Mouse (Mus musculus) ES-Bruce4 (cell line): ENCODE results near the gene Dao. TPM values are rescaled to one million over a fixed set of nuclear protein-coding genes. Genes with fewer than 3 reads are reported as not detected.

ENCODE experiments used
- H3K27ac ChIP-seq: 2 replicates; pipeline ENCODE4 v1.5.1; 2012; ENCODE audit warnings: low read length, inconsistent platforms; ENCODE audit not compliant: insufficient read depth
- H3K27me3 ChIP-seq: 2 replicates; pipeline ENCODE4 v1.6.1; 2012; ENCODE audit warnings: mild to moderate bottlenecking, low read length, inconsistent platforms; ENCODE audit not compliant: control insufficient read depth, poor library complexity, insufficient read depth, severe bottlenecking
- H3K36me3 ChIP-seq: 2 replicates; pipeline ENCODE4 v1.6.1; 2012; ENCODE audit warnings: inconsistent platforms, mild to moderate bottlenecking, low read length, moderate library complexity; ENCODE audit not compliant: control insufficient read depth, poor library complexity, insufficient read depth, severe bottlenecking
- H3K4me1 ChIP-seq: one replicate; pipeline ENCODE4 v1.8.1; 2011; ENCODE audit warnings: low read length; ENCODE audit not compliant: control insufficient read depth, insufficient read depth
- H3K4me3 ChIP-seq: 2 replicates; pipeline ENCODE4 v1.5.1; 2011; ENCODE audit warnings: low read depth, mild to moderate bottlenecking, low read length
- H3K9ac ChIP-seq: 2 replicates; pipeline ENCODE4 v1.6.1; 2012; ENCODE audit warnings: low read depth, mild to moderate bottlenecking, inconsistent platforms; ENCODE audit not compliant: poor library complexity, severe bottlenecking
- H3K9me3 ChIP-seq: replicated peaks from 2 replicates; pipeline ENCODE4 v1.6.1; 2012; ENCODE audit warnings: mild to moderate bottlenecking, low read length, inconsistent platforms; ENCODE audit not compliant: control insufficient read depth, poor library complexity, insufficient read depth, severe bottlenecking
- CTCF ChIP-seq: IDR thresholded peaks from one replicate; pipeline ENCODE4 v1.8.1; 2011; ENCODE audit warnings: low read depth, low read length
- EP300 ChIP-seq: IDR thresholded peaks from 2 replicates; pipeline ENCODE4 v1.6.1; 2011; ENCODE audit warnings: low read depth, low read length; ENCODE audit not compliant: insufficient read depth
- POLR2A ChIP-seq: IDR thresholded peaks from one replicate; pipeline ENCODE4 v1.8.1; 2011; ENCODE audit warnings: low read length; ENCODE audit not compliant: insufficient read depth
- polyA plus RNA-seq: library from polyadenylated mRNA; stranded (reverse); fragments of >200 nt; gene quantifications from 2 replicates; pipeline ENCODE4 v1.2.4, GENCODE M21; 2011; ENCODE audit warnings: low read depth; ENCODE audit not compliant: missing spikeins, insufficient read depth, insufficient read length

The Dao gene
- polyA plus RNA-seq, 1 experiment, result not detected

DNA sequence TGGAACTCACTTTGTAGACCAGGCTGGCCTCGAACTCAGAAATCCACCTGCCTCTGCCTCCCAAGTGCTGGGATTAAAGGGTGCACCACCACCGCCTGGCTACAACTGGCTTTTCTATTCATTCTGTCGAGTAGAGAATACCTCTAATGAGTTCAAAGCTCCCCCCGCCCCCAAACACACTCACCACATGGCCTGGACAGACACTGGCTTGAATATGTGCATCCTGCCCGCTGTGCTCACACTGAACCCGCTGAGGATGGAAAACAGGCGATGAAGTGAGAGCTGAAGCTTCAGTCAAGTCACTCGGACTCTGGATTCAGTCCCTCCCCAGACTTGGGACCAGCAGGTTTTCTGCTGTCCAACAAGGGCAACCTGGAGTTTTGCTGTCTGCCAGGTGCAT lies 43.1 kb upstream of the Dao start:
- H3K4me3 ChIP-seq, result no peak overlapping the region
- no peaks in the 10 kb centered on the region for H3K27me3 ChIP-seq
- no peak overlapping the region for H3K9ac ChIP-seq
- no peaks in the 10 kb centered on the region for H3K36me3 ChIP-seq
- no peaks in the 10 kb centered on the region for H3K9me3 ChIP-seq
- no peak for TF ChIP-seq EP300
- no peak for TF ChIP-seq CTCF
- no peak for TF ChIP-seq POLR2A
- no peak overlapping the region for H3K27ac ChIP-seq
- H3K4me1 ChIP-seq, result peaks cover 14% of the 10 kb centered on the region

DNA sequence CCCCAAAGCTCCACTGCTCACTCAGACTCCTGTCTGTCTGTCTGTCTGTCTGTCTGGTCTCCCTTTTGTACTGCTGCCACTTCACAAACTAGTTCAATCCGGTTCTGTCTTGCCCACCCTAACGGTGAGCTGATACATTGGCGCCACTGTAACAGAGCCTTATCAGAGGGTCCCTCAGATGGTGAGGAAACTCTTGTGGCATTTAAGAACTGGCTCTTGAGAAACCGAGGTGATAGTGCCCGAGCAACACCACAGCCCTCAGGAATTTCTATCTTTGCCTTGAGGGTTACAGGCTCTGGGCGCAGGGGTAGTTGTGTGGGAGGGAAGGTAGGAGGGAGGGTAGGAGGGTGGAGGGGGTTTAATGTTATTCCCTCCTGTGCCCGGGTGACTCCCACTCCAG lies 41.7 kb upstream of the Dao start:
- no peaks in the 10 kb centered on the region for H3K27me3 ChIP-seq
- H3K9me3 ChIP-seq, result no peaks in the 10 kb centered on the region
- peaks cover 14% of the 10 kb centered on the region for H3K4me1 ChIP-seq
- no peak overlapping the region for H3K9ac ChIP-seq
- no peaks in the 10 kb centered on the region for H3K36me3 ChIP-seq
- no peak for TF ChIP-seq CTCF
- no peak for TF ChIP-seq POLR2A
- no peak for TF ChIP-seq EP300
- H3K4me3 ChIP-seq, result no peak overlapping the region
- H3K27ac ChIP-seq, result no peak overlapping the region

DNA sequence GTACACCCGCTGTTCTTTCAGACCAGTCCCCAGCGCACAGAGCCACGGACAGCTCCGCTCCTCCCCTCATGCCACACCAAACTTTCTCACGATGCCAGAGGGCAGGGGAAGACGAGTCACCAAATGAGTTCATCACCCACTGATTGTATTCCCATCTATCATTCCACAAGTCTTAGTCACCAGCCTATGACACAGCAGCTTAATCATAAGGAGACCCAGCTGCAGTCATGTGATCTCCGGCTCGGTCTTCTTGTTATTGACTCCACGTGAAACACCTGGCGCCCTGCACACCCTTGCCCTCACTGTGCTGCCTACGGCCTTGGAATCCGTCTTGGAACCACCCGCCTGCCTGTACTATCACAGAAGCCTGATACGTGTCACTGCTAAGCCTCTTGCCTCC lies 38.5 kb upstream of the Dao start:
- Histone ChIP-seq H3K4me3 (no peak overlapping the region), H3K27ac (no peak overlapping the region), H3K36me3 (no peaks in the 10 kb centered on the region), H3K4me1 (peaks cover 6% of the 10 kb centered on the region), H3K9ac (no peak overlapping the region), H3K9me3 (no peaks in the 10 kb centered on the region), H3K27me3 (no peaks in the 10 kb centered on the region)
- TF ChIP-seq POLR2A (no peak), EP300 (no peak), CTCF (no peak)

DNA sequence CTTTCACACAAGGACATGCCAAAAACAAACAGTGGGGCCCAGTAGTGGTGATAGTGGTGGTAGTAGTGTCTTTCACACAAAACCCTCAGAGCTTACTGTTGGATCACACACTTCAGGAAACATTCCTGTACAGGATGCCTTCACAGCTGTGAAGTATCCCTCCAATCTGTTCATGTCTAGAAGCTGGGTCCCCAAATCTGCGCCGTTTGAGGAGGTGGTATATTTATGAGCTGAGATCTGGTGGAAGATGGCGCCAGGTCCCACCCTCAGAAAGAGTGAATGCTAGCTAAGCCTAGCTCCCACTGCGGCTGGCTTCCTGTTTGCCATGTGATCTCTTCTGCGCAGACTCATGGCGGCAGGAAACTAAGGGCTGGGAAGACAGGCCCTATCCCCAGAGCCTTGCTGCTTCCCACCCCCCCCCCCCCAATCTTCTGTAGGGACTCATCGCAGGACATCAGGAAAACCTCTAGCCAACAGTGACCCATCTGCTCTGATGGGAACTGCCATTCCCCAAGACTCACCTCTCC lies 37.8 kb upstream of the Dao start:
- no peak overlapping the region for H3K4me3 ChIP-seq
- H3K27me3 ChIP-seq, result no peaks in the 10 kb centered on the region
- H3K9me3 ChIP-seq, result no peaks in the 10 kb centered on the region
- no peak overlapping the region for H3K9ac ChIP-seq
- no peak overlapping the region for H3K27ac ChIP-seq
- TF ChIP-seq EP300 (no peak), POLR2A (no peak)
- H3K36me3 ChIP-seq, result no peaks in the 10 kb centered on the region
- peaks cover 4% of the 10 kb centered on the region for H3K4me1 ChIP-seq

DNA sequence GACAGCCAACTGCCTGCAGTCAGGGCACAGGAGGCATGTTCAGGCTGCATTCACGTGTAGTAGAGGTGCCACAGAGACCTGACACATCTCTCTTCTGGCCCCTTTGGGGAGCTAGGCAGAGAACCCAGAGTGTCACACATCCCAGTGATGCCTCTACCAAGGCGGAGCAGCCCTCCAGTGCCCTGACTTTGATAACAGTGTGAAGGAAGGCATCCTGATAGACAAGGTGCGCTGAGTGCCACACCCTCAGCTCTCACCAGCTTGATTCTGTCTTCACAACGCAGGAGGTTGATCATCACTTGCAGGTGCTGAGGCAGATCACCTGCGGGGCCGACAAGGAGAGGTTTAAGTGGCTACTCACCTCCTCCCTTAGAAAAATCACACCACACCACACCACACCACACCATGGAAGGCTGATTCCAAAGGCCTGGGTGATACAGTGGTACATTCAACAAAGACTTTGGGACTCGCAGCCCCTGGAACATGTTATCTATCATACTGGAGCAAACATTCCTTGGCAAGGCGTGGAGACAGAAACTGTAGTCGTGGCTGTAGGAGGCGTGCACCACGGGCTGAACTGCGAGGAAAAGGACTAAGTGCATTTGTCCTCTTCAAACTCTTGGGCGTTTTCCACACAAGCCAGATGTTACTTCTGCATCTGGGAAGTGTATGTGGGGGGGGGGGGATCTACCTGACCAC lies 36.9 kb upstream of the Dao start:
- no peaks in the 10 kb centered on the region for H3K36me3 ChIP-seq
- no peak overlapping the region for H3K27ac ChIP-seq
- H3K4me1 ChIP-seq, result peaks cover 2% of the 10 kb centered on the region
- no peaks in the 10 kb centered on the region for H3K9me3 ChIP-seq
- H3K9ac ChIP-seq, result no peak overlapping the region
- no peak overlapping the region for H3K4me3 ChIP-seq
- no peak for TF ChIP-seq EP300
- no peak for TF ChIP-seq POLR2A
- TF ChIP-seq CTCF, result no peak
- H3K27me3 ChIP-seq, result no peaks in the 10 kb centered on the region

DNA sequence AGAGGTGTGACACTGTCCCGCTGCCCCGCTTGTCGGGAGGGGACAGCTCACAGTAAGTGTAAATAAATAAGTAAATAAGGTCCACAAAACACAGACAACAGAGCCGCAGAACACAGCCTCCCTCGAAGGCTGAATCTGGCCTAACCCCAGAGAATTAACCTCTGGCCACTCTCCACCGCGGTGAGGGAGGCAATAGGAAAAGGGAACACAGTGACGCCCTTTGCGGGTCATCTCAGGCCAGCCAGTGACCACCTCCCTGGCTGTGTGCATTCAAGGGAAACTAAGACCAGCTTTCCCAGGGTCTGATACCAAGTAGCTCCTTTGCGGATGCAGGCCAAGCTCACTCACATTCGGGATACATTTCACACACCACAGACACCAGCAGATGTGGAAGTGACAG lies 35.1 kb upstream of the Dao start:
- TF ChIP-seq CTCF, result no peak
- no peak for TF ChIP-seq EP300
- no peak for TF ChIP-seq POLR2A
- peaks cover 4% of the 10 kb centered on the region for H3K4me1 ChIP-seq
- no peaks in the 10 kb centered on the region for H3K36me3 ChIP-seq

More for the DNA sequence above, 35.1 kb upstream of the Dao start:
- Histone ChIP-seq H3K27ac (no peak overlapping the region), H3K9ac (no peak overlapping the region), H3K4me3 (no peak overlapping the region), H3K27me3 (no peaks in the 10 kb centered on the region), H3K9me3 (no peaks in the 10 kb centered on the region)
